Mouse (Mus musculus): ENCODE results near the gene Got1. TPM values are rescaled to one million over a fixed set of nuclear protein-coding genes. Genes with fewer than 3 reads are reported as not detected.

The Got1 gene
- polyA plus RNA-seq, 1 experiment from 2014 or later, result 63.9 TPM

DNA sequence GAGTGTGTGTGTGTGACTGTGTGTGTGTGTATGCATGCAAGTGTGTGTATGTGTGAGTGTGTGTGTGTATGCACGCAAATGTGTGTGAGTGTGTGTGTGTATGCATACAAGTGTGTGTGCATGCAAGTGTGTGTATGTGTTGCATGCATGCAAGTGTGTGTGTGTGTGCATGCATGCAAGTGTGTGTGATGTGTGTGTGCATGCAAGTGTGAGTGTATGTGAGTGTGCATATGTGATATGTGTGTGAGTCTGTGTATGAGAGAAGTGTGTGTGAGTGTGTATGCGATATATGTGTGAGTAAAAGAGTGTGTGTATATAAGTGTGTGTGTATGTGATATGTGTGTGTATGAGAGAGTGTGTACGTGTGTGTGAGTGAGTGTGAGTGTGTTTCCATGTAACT is 11.0 kb upstream of the Got1 start:
- Histone ChIP-seq H3K27me3 (ENCODE audit: poor library complexity, severe bottlenecking) (peaks cover 41% of the 10 kb centered on the region), H3K4me1 (no peaks in the 10 kb centered on the region), H3K4me3 (no peak overlapping the region), H3K27ac (no peak overlapping the region), H3K36me3 (replicated peaks) (no peaks in the 10 kb centered on the region), H3K9me3 (no peaks in the 10 kb centered on the region)
- 94% methylated on average over 3 of the region's 3 CpGs for WGBS
- DNase-seq (ENCODE audit: extremely low spot score, low spot score), result no peak

DNA sequence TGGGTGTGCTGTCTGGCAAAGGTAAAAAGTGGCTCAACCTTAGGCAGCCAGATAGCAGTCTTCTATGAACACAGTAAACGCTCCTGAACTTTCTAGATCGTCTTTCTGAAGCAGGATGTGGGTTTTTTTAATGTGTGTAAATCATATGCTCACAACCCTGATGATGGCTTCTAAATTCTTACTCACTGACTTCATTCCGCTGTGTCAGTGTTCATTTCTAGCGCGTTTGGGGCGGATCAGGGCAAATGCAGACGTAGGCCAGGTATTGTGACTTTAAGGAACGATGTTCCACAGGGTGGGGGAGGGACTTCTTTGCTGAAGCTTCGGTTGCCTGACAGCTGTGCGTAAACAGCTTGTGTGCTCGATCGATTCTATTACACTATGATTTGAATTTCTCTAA is 6.5 kb upstream of the Got1 start:
- no peaks in the 10 kb centered on the region for H3K36me3 ChIP-seq (replicated peaks)
- no peak for DNase-seq (ENCODE audit: extremely low spot score, low spot score)
- 30% methylated on average over 12 of the region's 12 CpGs for WGBS

DNA sequence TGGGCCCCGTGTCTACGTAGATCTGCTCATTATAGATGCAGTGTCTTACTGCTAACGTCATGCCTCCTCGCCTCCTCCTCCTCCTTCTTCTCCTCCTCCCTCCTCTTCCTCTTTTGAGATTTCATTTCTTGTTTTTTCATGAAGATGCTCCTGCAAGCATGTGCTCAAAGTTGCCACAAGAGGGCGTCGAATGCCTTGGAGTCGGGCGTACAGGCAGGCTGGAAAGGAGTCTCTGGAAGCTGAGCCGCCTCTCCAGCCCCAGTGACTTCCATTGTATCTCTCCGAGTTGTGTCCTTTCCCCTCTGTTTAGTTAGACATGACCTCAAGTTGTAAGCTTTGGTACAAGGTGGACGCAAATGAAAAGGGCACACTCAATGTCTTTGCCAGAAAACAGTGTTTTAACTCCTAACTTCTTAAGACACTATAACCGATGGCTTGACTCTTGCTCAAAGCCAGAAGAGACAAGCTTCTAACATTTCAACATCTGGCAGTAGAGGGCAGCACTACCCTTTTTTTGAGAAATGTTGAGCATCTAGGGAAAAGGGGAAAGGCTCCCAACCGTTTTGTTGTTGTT is 5.9 kb upstream of the Got1 start:
- H3K9me3 ChIP-seq, result no peaks in the 10 kb centered on the region
- H3K4me3 ChIP-seq, result peak overlapping the region; percentile 37
- peak; percentile 85 for DNase-seq (ENCODE audit: extremely low spot score, low spot score)
- H3K4me1 ChIP-seq, result peaks cover 16% of the 10 kb centered on the region
- no peaks in the 10 kb centered on the region for H3K36me3 ChIP-seq (replicated peaks)
- WGBS, result 3% methylated on average over 13 of the region's 13 CpGs
- H3K27ac ChIP-seq, result no peak overlapping the region
- H3K27me3 ChIP-seq (ENCODE audit: poor library complexity, severe bottlenecking), result peaks cover 44% of the 10 kb centered on the region

More for the DNA sequence above, 6.5 kb upstream of the Got1 start:
- Histone ChIP-seq H3K27me3 (ENCODE audit: poor library complexity, severe bottlenecking) (peaks cover 38% of the 10 kb centered on the region), H3K9me3 (no peaks in the 10 kb centered on the region), H3K27ac (no peak overlapping the region), H3K4me3 (no peak overlapping the region), H3K4me1 (peaks cover 13% of the 10 kb centered on the region; the same call in 1 of the 2 replicates)

DNA sequence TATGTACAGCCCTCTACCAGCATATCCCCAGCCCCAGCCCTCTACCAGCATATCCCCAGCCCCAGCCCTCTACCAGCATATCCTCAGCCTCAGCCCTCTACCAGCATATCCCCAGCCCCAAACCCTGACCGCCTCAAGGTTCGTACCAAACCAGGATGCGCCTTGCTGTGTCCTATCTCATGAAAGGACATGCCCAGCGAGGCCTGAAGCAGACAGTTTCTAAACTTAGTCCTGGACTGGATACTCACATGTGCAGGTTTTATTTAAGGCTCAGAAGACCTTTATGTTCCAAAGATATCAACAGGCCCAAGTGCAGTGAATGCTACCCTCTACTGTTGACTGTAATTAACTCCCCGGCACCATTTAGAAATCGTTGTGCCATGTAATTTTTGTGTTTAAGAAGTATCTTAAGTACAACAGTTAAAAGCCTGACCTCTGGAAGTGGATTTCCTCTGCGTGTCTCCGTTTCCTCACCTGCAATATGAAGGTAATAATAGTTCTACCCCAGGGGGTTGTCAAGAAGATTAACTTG is 3.7 kb upstream of the Got1 start:
- H3K36me3 ChIP-seq (replicated peaks), result no peaks in the 10 kb centered on the region
- no peak overlapping the region for H3K27ac ChIP-seq
- no peaks in the 10 kb centered on the region for H3K9me3 ChIP-seq
- H3K4me1 ChIP-seq, result peaks cover 34% of the 10 kb centered on the region
- WGBS, result 78% methylated on average over 8 of the region's 8 CpGs
- no peak for DNase-seq (ENCODE audit: extremely low spot score, low spot score)
- peaks cover 46% of the 10 kb centered on the region for H3K27me3 ChIP-seq (ENCODE audit: poor library complexity, severe bottlenecking)
- H3K4me3 ChIP-seq, result no peak overlapping the region

DNA sequence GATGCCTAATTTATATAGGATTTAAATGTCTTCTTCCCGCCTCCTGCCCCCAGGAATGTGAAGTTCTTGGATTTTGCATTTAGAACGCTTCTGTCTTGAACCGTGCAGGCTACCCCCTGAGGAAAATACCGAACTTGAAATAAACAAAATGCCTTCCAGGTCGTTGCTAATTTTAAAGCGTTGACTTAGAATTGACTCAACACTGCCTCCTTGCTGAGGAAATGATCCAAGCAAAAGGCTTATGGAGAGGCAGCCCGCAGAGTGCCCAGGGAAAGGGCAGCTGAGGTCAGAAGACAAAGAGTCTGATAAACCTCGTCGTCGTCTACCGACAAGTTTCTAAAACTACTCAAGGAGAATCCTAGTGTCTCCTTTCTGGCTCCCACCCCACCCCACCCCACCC is 2.7 kb upstream of the Got1 start:
- Histone ChIP-seq H3K4me3 (no peak overlapping the region), H3K9me3 (no peaks in the 10 kb centered on the region), H3K36me3 (replicated peaks) (no peaks in the 10 kb centered on the region), H3K4me1 (peaks cover 44% of the 10 kb centered on the region), H3K27me3 (ENCODE audit: poor library complexity, severe bottlenecking) (peaks cover 51% of the 10 kb centered on the region), H3K27ac (no peak overlapping the region)
- DNase-seq (ENCODE audit: extremely low spot score, low spot score), result no peak
- WGBS, result 10% methylated on average over 11 of the region's 11 CpGs

DNA sequence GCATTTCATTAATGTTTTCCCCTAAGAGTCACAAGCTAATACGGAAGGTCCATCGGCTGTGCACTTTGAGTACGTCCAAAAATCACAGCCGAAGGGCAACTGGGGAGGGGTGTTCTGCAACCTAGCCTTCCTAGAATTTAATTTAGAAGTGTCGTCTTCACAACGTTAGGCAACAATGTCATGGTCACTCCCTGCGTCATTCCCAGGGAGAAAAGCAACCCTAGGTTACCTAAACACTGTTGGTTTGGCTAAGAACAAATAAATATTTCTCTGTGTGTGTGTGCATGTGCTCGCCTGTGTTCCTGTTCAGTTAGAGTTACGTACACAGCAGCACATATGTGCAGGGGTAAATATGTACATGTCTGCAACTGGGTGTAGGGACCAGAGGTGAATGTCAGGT is 1.6 kb upstream of the Got1 start:
- H3K4me1 ChIP-seq, result peaks cover 55% of the 10 kb centered on the region

DNA sequence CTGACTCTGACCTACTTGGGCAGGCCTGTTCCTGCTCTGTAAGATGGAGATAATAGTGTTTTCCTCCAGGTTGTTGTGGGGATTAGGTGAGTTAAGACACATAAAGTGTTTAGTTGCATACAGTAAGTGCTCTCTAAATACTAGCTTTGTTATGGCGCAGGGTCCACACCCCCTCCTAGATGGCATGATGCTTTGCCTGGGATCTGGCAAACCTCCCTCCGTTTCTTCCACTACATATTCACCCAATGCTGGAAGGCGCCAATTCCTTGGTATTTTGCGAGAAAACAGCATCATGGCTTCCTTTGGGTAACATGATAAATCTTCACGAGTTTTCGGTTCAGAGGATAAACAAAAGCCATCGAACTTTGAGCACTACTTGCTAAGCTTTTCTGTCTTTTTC is 1.2 kb upstream of the Got1 start:
- no peak overlapping the region for H3K27ac ChIP-seq
- peak overlapping the region; percentile 71 for H3K4me3 ChIP-seq
- peaks cover 41% of the 10 kb centered on the region for H3K27me3 ChIP-seq (ENCODE audit: poor library complexity, severe bottlenecking)
- no peaks in the 10 kb centered on the region for H3K36me3 ChIP-seq (replicated peaks)
- no peaks in the 10 kb centered on the region for H3K9me3 ChIP-seq
- no peak for DNase-seq (ENCODE audit: extremely low spot score, low spot score)
- H3K4me1 ChIP-seq, result peaks cover 60% of the 10 kb centered on the region
- 91% methylated on average over 7 of the region's 7 CpGs for WGBS

More for the DNA sequence above, 1.6 kb upstream of the Got1 start:
- Histone ChIP-seq H3K9me3 (no peaks in the 10 kb centered on the region), H3K36me3 (replicated peaks) (no peaks in the 10 kb centered on the region), H3K27me3 (ENCODE audit: poor library complexity, severe bottlenecking) (peaks cover 44% of the 10 kb centered on the region), H3K27ac (no peak overlapping the region), H3K4me3 (no peak overlapping the region)
- no peak for DNase-seq (ENCODE audit: extremely low spot score, low spot score)
- WGBS, result 90% methylated on average over 9 of the region's 9 CpGs

DNA sequence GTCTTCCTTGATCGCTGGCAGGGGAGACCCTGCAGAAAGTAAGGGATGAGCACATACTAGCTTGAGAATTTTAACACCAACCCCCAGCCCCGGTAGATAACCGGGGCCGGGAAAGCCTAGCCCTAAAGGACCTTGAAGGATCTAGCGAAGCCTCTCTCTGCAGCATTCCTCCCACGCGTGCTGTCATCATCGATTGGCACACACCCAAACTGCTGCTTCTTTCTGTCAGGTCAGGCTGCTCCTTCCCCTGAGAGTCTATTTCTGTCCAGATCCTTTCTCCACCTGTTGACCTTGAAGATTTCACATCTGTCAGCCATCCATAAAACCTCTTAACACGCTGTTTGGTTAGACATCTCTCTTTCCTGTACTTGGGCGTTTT is 688 bp upstream of the Got1 start:
- H3K9me3 ChIP-seq, result no peaks in the 10 kb centered on the region
- WGBS, result 31% methylated on average over 10 of the region's 10 CpGs
- peak overlapping the region; percentile 91 for H3K27ac ChIP-seq
- peak overlapping the region; percentile 71 for H3K4me3 ChIP-seq
- DNase-seq (ENCODE audit: extremely low spot score, low spot score), result no peak
- peaks cover 65% of the 10 kb centered on the region for H3K4me1 ChIP-seq
- H3K27me3 ChIP-seq (ENCODE audit: poor library complexity, severe bottlenecking), result peaks cover 45% of the 10 kb centered on the region
- H3K36me3 ChIP-seq (replicated peaks), result no peaks in the 10 kb centered on the region

DNA sequence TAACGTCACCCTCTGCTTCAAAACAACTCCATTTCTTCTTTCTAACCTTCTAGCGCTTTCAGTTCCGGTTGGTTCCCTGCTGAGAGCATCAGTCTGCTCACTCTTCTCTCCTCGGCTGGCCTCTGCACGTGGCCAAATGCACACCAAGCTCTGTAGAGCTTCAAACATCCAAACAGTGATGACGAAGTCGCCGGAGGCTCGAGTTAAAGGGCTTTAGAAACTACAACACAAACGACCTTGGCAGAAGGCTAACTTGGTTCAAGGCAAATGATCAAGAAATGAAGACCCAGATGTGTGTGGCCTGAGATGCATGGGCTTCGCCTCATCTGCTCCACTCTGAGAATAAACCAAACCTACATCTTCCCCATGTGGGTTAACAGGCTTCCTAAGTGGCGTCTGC is 854 bp downstream of the Got1 start:
- peaks cover 69% of the 10 kb centered on the region for H3K4me1 ChIP-seq
- peak overlapping the region; percentile 71 for H3K4me3 ChIP-seq
- 0 out of 2 replicates have a peak, but pooled peaks cover 3% of the 10 kb centered on the region for H3K36me3 ChIP-seq (replicated peaks)
- no peaks in the 10 kb centered on the region for H3K9me3 ChIP-seq
- H3K27ac ChIP-seq, result peak overlapping the region; percentile 91
- H3K27me3 ChIP-seq (ENCODE audit: poor library complexity, severe bottlenecking), result peaks cover 58% of the 10 kb centered on the region
- peak; percentile 41 for DNase-seq (ENCODE audit: extremely low spot score, low spot score)
- 12% methylated on average over 12 of the region's 12 CpGs for WGBS

DNA sequence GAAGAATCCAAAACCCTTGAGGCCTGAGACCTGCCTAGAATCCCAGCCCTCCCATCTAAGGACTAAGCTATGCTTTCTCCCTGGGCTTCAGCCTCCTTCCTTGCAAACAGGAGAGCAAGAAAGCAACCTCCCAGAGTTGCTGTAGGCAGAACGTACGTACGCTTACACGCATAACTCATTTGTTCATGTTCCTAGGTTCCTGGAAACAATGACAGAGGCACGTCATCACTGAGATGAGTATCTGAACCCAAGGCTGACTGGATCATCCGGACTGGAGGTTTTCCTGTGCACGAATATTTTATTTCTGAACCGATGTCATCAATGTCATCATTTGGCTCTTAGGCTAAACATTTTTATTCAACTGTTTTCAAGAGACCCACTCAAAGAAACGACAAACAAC is 2.4 kb downstream of the Got1 start:
- peaks cover 58% of the 10 kb centered on the region for H3K4me1 ChIP-seq
- DNase-seq (ENCODE audit: extremely low spot score, low spot score), result no peak
- no peak overlapping the region for H3K27ac ChIP-seq
- 90% methylated on average over 9 of the region's 9 CpGs for WGBS
- no peak overlapping the region for H3K4me3 ChIP-seq
- H3K27me3 ChIP-seq (ENCODE audit: poor library complexity, severe bottlenecking), result peaks cover 45% of the 10 kb centered on the region
- no peaks in the 10 kb centered on the region for H3K9me3 ChIP-seq
- peaks cover 11% of the 10 kb centered on the region for H3K36me3 ChIP-seq (replicated peaks)

DNA sequence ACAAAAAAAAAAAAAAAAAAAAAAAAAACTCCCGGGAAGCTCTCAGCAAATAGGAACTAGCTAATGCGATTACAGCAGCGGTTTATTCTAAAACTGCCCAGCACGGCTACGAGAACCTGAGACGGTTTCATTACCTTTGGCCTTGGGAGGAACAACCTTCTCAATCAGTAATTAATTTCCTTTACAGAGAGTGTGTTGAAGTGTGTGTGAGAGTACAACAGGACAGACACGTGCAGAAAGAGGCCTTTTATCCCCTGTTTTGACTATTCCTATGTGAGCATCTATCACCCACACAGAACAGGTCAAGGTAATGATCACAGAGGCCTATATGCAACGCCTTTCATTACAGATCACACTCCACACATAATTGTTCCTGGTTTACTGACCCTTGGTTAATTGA is 3.0 kb downstream of the Got1 start:
- no peak for DNase-seq (ENCODE audit: extremely low spot score, low spot score)
- no peak overlapping the region for H3K4me3 ChIP-seq
- no peak overlapping the region for H3K27ac ChIP-seq
- H3K27me3 ChIP-seq (ENCODE audit: poor library complexity, severe bottlenecking), result peaks cover 39% of the 10 kb centered on the region
- no peaks in the 10 kb centered on the region for H3K9me3 ChIP-seq
- H3K36me3 ChIP-seq (replicated peaks), result peaks cover 12% of the 10 kb centered on the region
- 31% methylated on average over 8 of the region's 8 CpGs for WGBS
- peaks cover 56% of the 10 kb centered on the region for H3K4me1 ChIP-seq

DNA sequence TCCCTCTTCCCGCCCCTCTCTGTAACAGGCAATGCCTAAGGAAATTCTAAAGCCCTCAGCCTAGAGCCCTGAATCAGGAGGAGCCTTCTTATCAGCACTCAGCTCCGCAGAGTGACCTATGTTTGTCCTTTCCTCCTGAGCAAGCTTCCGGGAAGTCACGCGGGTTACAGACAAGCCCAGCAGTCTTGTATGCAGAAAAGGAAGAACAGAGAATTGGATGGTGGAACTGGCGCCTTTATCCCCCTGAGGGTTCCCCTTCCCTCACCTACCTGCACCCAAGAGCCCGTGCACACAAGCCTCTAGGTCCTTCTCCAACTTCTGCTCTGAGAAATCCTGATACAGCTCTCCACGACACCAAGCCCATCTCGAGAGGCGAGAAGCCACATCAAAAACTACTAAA is 4.0 kb downstream of the Got1 start:
- Histone ChIP-seq H3K27me3 (ENCODE audit: poor library complexity, severe bottlenecking) (peaks cover 29% of the 10 kb centered on the region), H3K36me3 (replicated peaks) (peaks cover 22% of the 10 kb centered on the region), H3K4me1 (peaks cover 54% of the 10 kb centered on the region), H3K9me3 (no peaks in the 10 kb centered on the region), H3K4me3 (peak overlapping the region; percentile 3; the same call in 1 of the 2 replicates), H3K27ac (no peak overlapping the region)
- WGBS, result 71% methylated on average over 10 of the region's 10 CpGs
- DNase-seq (ENCODE audit: extremely low spot score, low spot score), result no peak

DNA sequence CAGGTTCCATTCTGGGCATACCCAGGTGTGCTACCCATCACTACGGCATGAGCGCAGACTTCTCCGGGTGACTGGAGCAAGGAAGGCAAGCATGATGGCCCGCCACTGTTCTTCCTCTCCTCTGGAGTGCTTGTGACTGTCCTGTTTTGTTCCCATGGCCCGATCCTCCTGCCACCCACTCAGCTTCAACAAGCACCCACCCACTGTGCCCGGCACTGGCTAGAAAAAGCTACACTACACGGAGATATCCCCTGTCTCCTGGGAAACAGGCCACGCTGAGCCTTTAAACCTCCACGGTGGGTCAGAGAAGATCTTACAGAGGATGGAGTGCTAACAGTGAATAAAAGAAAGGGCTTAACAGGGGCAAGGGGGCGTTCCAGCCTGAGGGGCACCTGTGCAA is 5.2 kb downstream of the Got1 start:
- DNase-seq (ENCODE audit: extremely low spot score, low spot score), result no peak
- H3K4me3 ChIP-seq, result no peak overlapping the region
- no peak overlapping the region for H3K27ac ChIP-seq
- H3K27me3 ChIP-seq (ENCODE audit: poor library complexity, severe bottlenecking), result peaks cover 26% of the 10 kb centered on the region
- 91% methylated on average over 10 of the region's 10 CpGs for WGBS
- H3K9me3 ChIP-seq, result no peaks in the 10 kb centered on the region
- peaks cover 34% of the 10 kb centered on the region for H3K36me3 ChIP-seq (replicated peaks)
- H3K4me1 ChIP-seq, result peaks cover 46% of the 10 kb centered on the region

DNA sequence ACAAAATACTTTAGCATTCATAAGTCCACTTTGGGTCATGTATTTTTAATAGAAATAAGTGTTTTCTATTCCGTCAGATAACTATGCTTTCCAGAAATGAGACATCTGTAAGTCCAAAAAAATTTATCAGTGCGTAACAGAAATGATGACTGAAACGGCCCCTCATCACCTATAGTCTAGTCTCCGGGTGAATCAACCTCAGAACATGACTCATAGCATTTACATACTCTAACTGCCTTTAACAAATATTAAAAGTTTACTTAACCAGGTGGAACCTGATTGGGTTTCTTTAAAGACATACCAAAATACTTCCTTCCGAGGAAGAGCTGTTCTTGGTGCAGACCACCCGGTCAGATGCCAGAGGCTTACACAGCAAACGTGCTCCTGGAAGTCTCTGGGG is 6.1 kb downstream of the Got1 start:
- 91% methylated on average over 7 of the region's 7 CpGs for WGBS
- Histone ChIP-seq H3K36me3 (replicated peaks) (peaks cover 43% of the 10 kb centered on the region), H3K9me3 (no peaks in the 10 kb centered on the region), H3K27ac (no peak overlapping the region), H3K4me1 (peaks cover 36% of the 10 kb centered on the region), H3K27me3 (ENCODE audit: poor library complexity, severe bottlenecking) (peaks cover 26% of the 10 kb centered on the region), H3K4me3 (no peak overlapping the region)
- no peak for DNase-seq (ENCODE audit: extremely low spot score, low spot score)
